Mouse (Mus musculus) adrenal gland, adult 18-20 months (tissue): ENCODE measurements around the gene Tex26. TPM values are rescaled to one million over a fixed set of nuclear protein-coding genes. Genes with fewer than 3 reads are reported as not detected.

Experiments used
- total RNA-seq, 2 experiments: library from RNA; stranded (reverse); gene quantifications; 1 replicate in 1 of 2; 2 replicates in 1 of 2; pipeline ENCODE4 v1.2.3; 2021

Tex26 gene
- total RNA-seq, 2 experiments from 2014 or later, result not detected

Other genes starting within 250 kb of the Tex26 start
- 10 to 100 TPM; 22.0 to 26.3 TPM for gene Alox5ap, start 174.9 kb upstream of the Tex26 start, total RNA-seq
- 10 to 100 TPM in 1 of 2 experiments, 1 to 10 TPM in 1; 2.3 to 11.8 TPM for gene Medag, start 27.9 kb upstream of the Tex26 start, total RNA-seq
- not detected for gene Wdr95, start 89.0 kb downstream of the Tex26 start, total RNA-seq
- gene Hsph1, start 196.7 kb downstream of the Tex26 start, total RNA-seq, result 100 to 1,000 TPM; 460 to 826 TPM
- 10 to 100 TPM; 23.1 to 24.7 TPM for gene B3glct, start 238.6 kb downstream of the Tex26 start, total RNA-seq